Mouse (Mus musculus): ENCODE results near the gene Rffl.
"Not testable (repeated sequence)": the region's sequence is repeated elsewhere in the genome, so short reads cannot be mapped to it uniquely, and the experiment has no call there.

The Rffl gene

GRCm38 (mm10) chr11:82844771-82845414, 26.1 kb downstream of the Rffl start:
- no peak for DNase-seq

GRCm38 (mm10) chr11:82838511-82838910, 32.5 kb downstream of the Rffl start:
- DNase-seq = no peak

GRCm38 (mm10) chr11:82837848-82838247, 33.2 kb downstream of the Rffl start:
- peak; percentile 28 to 29 for DNase-seq

GRCm38 (mm10) chr11:82837192-82837591, 33.8 kb downstream of the Rffl start:
- peak in 1 of 2 experiments; percentile 16 for DNase-seq

- DNase-seq = no peak
These were observed 35.2 kb downstream of the Rffl start for GRCm38 (mm10) chr11:82835616-82836432.

GRCm38 (mm10) chr11:82834359-82834758, 36.7 kb downstream of the Rffl start:
- not testable (repeated sequence) for DNase-seq

- DNase-seq = no peak
These were observed 37.1 kb downstream of the Rffl start for GRCm38 (mm10) chr11:82833929-82834328.

- not testable (repeated sequence) for DNase-seq
These were observed 38.6 kb downstream of the Rffl start for GRCm38 (mm10) chr11:82832402-82832801.

- peak; percentile 35 to 50 for DNase-seq
These were observed 39.8 kb downstream of the Rffl start for GRCm38 (mm10) chr11:82831008-82831893.

- no peak for DNase-seq
These were observed 44.2 kb downstream of the Rffl start for GRCm38 (mm10) chr11:82826818-82827217.

- DNase-seq = no peak
These were observed 50.1 kb downstream of the Rffl start for GRCm38 (mm10) chr11:82820788-82821456.

- DNase-seq = peak; percentile 58 to 62
These were observed 51.7 kb downstream of the Rffl start for GRCm38 (mm10) chr11:82819350-82819749.

GRCm38 (mm10) chr11:82808485-82808884, 62.5 kb downstream of the Rffl start:
- DNase-seq = peak; percentile 30 to 42

- no peak for DNase-seq
These were observed 63.6 kb downstream of the Rffl start for GRCm38 (mm10) chr11:82807370-82807769.

GRCm38 (mm10) chr11:82806656-82807055, 64.4 kb downstream of the Rffl start:
- DNase-seq = no peak

GRCm38 (mm10) chr11:82783453-82783852, 87.6 kb downstream of the Rffl start:
- no peak for DNase-seq

GRCm38 (mm10) chr11:82782197-82782596, 88.8 kb downstream of the Rffl start:
- DNase-seq = peak in 1 of 2 experiments; percentile 18

GRCm38 (mm10) chr11:82780983-82781903, 89.8 kb downstream of the Rffl start, which contains the start of gene Lig3:
Gene Lig3 (plus strand): TSS chr11:82781108.
- DNase-seq = peak; percentile 97 to 98

- no peak for DNase-seq
These were observed 90.9 kb downstream of the Rffl start for GRCm38 (mm10) chr11:82780134-82780533.

GRCm38 (mm10) chr11:82764438-82764924, 106.5 kb downstream of the Rffl start:
- no peak for DNase-seq

Measured in cerebellum, postnatal 10 days (tissue).